9 mouse cellular contexts compared by ENCODE assay signal in the genomic region with DNA sequence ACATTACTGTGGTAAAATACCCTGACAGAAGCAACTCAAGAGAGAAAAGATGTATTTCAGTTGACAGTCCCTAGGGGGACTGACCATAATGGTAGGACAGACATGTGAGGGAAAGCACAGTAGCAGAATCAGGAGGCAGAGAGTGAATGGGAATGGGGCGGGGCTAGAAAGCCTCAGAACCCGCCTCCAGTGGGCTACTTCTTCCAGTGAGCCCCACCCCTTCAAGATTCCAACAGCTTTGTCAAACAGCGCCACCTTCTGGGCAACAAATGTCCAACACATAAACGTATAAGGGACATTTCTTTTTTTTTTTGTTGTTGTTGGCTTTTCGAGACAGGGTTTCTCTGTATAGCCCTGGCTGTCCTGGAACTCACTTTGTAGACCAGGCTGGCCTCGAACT. TPM values are rescaled to one million over a fixed set of nuclear protein-coding genes. Genes with fewer than 3 reads are reported as not detected.
DNase-seq lines count a peak whose midpoint lies in the region; ATAC-seq and TF ChIP-seq lines count a peak whose summit lies in the region.
"Had no signal": no experiment of that assay in that cellular context is flagged by ENCODE, and none has a peak within 500 bp of the region (broad histone marks: within the 10 kb centered on the region; RNA-seq: fewer than 3 reads in every experiment).

No protein-coding gene starts in this region.

- no peaks in the 10 kb centered on the region for H3K27me3 ChIP-seq in thymus, adult 2 months (ENCODE audit: control insufficient read depth, insufficient read depth, low read length)
- no peaks in the 10 kb centered on the region for H3K27me3 ChIP-seq in midbrain, embryonic 11.5 days (ENCODE audit: control insufficient read depth, insufficient read depth, low read length)

- H3K4me2 ChIP-seq in midbrain, embryonic 11.5 days = no peak overlapping the region

- H3K9me3 ChIP-seq in midbrain, embryonic 11.5 days (ENCODE audit: control insufficient read depth, low read length) = no peaks in the 10 kb centered on the region

- TF ChIP-seq POLR2A in thymus, adult 2 months (IDR thresholded peaks at IDR 0.05; ENCODE audit: control insufficient read depth, extremely low read depth, insufficient read depth, low read length, poor library complexity) = no peak

- no peak overlapping the region for H3K27ac ChIP-seq in thymus, adult 2 months (ENCODE audit: control insufficient read depth, insufficient read depth, low read length)
- H3K27ac ChIP-seq in midbrain, embryonic 11.5 days (ENCODE audit: low read depth, low read length) = no peak overlapping the region
- H3K27ac ChIP-seq: hindbrain, embryonic 10.5 days had no signal

- no peaks in the 10 kb centered on the region for H3K36me3 ChIP-seq in thymus, adult 2 months (ENCODE audit: control insufficient read depth, insufficient read depth, low read length)
- no peaks in the 10 kb centered on the region for H3K36me3 ChIP-seq in midbrain, embryonic 11.5 days (ENCODE audit: control insufficient read depth, insufficient read depth, low read length)
- H3K36me3 ChIP-seq: hindbrain, embryonic 10.5 days had no signal

- no peak overlapping the region for H3K9ac ChIP-seq in midbrain, embryonic 11.5 days (ENCODE audit: low read length)

- no peak for ATAC-seq in CD4-positive, CD25-positive, alpha-beta regulatory T cell, adult 4 months
- ATAC-seq in midbrain, embryonic 11.5 days (ENCODE audit: low FRiP score) = no peak

- H3K4me1 ChIP-seq in thymus, adult 2 months (replicated peaks; ENCODE audit: control insufficient read depth, insufficient read depth, low read length) = peaks cover 7% of the 10 kb centered on the region
- H3K4me1 ChIP-seq in midbrain, embryonic 11.5 days (ENCODE audit: control insufficient read depth, insufficient read depth, low read length) = peaks cover under 1% of the 10 kb centered on the region

- 73% methylated on average over 6 of the region's 6 CpGs for WGBS in thymus, adult 2 months
- 41% methylated on average over 5 of the region's 6 CpGs for WGBS in midbrain, embryonic 11.5 days

- no peak overlapping the region for H3K4me3 ChIP-seq in thymus, adult 2 months (ENCODE audit: control insufficient read depth, insufficient read depth, low read length)
- H3K4me3 ChIP-seq in midbrain, embryonic 11.5 days (ENCODE audit: low read depth, low read length) = no peak overlapping the region
- H3K4me3 ChIP-seq: hindbrain, embryonic 10.5 days had no signal

- peak; percentile 50 for DNase-seq in CD4-positive, CD25-positive, alpha-beta regulatory T cell, adult 2 months (ENCODE audit: low read depth, low spot score)
- DNase-seq in thymus, adult 2 months = no peak
- no peak for DNase-seq in thymus, adult 18-20 months
- DNase-seq in lung, adult 18-20 months = peak; percentile 30 to 42
- DNase-seq in testis, postnatal 14 days (ENCODE audit: low spot score) = peak; percentile 64
- DNase-seq in midbrain, embryonic 11.5 days (ENCODE audit: low spot score, missing footprints) = no peak
- DNase-seq in gastrocnemius, adult 8-10 months (ENCODE audit: low spot score in 2 of 2) = no peak

- peak; percentile 31; the same call in 1 of the 2 replicates for TF ChIP-seq CTCF in thymus, adult 2 months (IDR thresholded peaks at IDR 0.05; ENCODE audit: borderline replicate concordance, control insufficient read depth, extremely low read depth, insufficient read depth, low read length, poor library complexity)

RNA-seq across cellular contexts. Expression of a gene that starts 45.2 kb away (rescaled TPM):
- 10 to 100 TPM; 31.2 to 37.6 TPM for polyA plus RNA-seq in CD4-positive, CD25-positive, alpha-beta regulatory T cell, adult 4 months (2017; shearing (Covaris generic))
- 20.7 and 25.0 TPM in 2 replicates for polyA plus RNA-seq in thymus, adult 2 months (2012; rRNA removed)
- polyA plus RNA-seq in midbrain, embryonic 11.5 days (2014; fragmentation: Nextera tagmentation; extraction: Ambion mirVana) = 94.6 and 96.4 TPM in 2 replicates
- 10 to 100 TPM; 52.1 to 71.8 (median 61.8) TPM for total RNA-seq in gastrocnemius, adult 8-10 months (2022)

Comparison
In these comparisons a context has a peak if more than half of its experiments do, and no peak if none do; other contexts are left out.
1. DNase-seq: peak in CD4-positive, CD25-positive, alpha-beta regulatory T cell, adult 2 months (single experiment), lung, adult 18-20 months (2 of 2) and testis, postnatal 14 days (single experiment); none in thymus, adult 2 months (single experiment), thymus, adult 18-20 months (0 of 2), midbrain, embryonic 11.5 days (single experiment) and gastrocnemius, adult 8-10 months (0 of 2).